Mouse (Mus musculus) T-cell, adult 2 months (primary cell): ENCODE data around the gene Fam69b.

Experiments used
- DNase-seq: peaks from one replicate; pipeline ENCODE4 v3.0.0; 2022; ENCODE audit warnings: low spot score

The Fam69b gene

DNA sequence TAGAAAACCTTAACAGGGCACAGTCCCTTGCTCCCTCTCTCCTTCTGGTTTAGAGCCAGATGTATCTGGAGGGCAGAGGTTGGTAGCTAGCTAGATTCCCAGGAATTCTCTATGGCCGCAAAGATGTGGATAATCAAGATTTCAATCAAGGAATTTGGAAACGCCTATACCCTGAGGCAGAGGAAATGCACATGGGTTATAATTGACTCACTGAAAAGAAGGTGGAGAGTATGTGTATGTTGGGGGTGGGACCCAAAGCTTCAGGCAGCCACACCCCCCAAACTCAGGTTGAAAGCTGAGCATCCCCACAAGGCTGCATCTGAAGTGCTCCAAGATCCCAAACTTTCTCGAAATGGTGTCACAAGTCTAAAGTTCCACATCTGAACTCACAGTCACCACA is 29.8 kb upstream of the Fam69b start:
- no peak for DNase-seq

DNA sequence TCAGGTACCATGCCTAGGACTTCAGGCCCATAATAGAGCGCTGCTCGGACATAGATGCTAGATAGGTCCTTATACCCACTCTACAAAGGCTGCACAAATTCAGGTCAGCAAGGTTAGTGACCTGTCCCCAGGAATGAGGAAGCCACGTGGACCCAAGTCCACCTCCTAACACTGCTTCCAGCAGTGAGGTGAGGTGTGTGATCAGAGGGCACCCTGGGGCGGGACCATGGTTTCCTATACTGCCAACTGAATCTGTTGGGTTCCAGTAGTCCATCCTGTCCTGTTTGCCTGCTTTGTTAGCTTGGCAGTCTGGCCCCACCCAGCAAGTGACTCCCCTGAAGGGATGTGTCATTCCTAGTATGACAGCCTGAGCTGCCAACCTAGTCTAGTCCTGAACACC is 28.3 kb upstream of the Fam69b start:
- no peak for DNase-seq

DNA sequence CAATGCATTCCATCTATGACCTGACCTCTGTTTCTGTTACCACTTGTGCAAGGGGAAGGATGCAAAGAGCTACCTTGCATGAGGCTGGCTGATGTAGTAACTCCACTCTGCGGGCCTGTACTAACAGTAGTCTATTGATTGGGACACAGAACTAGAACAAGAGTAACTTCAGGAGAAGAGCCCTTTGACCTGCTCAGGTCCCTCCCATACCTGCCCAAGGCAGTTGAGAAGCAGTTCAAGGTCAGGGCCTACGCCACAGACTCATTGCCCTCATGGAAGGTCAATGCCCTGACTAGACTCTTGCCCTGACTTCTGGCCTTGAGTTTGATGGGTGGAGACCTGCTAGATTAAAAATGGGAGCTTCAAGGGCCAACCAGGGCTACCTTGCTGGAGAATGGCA is 27.6 kb upstream of the Fam69b start:
- DNase-seq = no peak

DNA sequence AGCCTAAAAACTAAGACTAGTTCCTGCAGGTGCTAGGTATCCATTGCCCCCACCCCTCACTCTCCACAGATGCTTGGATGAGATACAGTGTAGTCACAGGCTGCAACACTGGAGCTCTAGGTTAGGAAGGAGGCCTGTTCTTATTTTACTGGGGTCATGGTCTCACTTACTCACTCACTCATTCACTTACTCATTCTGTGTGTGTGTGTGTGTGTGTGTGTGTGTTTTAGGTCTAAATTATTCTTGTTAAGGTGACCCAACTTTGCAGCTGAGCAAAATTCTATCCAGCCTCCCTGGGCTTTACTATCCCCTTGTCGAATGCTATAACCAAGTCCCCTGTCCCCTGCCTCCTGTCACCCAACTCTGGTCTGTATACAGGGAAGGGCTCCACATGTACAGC is 26.7 kb upstream of the Fam69b start:
- no peak for DNase-seq

DNA sequence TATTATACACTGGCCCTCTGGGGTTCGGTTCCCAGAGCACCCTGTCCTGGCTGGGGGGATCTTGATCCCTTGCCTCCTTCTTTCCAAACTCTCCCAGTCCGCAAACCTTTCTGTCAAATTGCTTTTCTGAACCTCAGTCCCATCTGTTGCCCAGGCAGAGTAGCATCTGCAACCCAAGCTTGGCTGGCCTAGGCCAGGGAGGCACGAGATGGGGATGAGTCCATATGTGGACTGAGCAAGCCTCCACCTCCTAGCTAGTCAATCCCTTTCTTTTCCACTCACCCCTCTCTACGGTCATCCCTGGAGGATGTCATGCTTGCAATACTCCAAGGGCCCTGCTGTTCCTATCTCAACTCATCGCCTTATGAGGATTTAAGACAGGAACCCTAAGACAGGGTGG is 25.6 kb upstream of the Fam69b start:
- no peak for DNase-seq

DNA sequence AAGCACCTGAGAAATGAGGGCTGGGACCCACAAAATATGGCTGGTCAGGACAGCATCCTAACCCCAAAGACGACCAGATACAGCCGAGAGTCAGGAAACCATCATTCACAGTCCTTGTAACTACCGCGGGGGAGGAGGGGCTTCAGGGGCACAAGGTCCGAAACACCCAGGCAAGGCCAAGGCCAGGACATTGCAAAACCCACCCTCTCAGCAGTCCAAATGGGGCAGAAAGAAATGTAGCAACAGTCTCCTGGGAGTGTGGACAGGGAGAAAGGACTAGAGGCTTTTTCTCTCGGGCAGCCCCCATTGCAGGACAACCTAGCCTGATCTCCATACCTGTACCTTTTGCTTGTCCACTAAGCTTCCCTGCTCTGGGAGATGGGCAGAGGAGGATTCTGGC is 25.1 kb upstream of the Fam69b start:
- DNase-seq = no peak

DNA sequence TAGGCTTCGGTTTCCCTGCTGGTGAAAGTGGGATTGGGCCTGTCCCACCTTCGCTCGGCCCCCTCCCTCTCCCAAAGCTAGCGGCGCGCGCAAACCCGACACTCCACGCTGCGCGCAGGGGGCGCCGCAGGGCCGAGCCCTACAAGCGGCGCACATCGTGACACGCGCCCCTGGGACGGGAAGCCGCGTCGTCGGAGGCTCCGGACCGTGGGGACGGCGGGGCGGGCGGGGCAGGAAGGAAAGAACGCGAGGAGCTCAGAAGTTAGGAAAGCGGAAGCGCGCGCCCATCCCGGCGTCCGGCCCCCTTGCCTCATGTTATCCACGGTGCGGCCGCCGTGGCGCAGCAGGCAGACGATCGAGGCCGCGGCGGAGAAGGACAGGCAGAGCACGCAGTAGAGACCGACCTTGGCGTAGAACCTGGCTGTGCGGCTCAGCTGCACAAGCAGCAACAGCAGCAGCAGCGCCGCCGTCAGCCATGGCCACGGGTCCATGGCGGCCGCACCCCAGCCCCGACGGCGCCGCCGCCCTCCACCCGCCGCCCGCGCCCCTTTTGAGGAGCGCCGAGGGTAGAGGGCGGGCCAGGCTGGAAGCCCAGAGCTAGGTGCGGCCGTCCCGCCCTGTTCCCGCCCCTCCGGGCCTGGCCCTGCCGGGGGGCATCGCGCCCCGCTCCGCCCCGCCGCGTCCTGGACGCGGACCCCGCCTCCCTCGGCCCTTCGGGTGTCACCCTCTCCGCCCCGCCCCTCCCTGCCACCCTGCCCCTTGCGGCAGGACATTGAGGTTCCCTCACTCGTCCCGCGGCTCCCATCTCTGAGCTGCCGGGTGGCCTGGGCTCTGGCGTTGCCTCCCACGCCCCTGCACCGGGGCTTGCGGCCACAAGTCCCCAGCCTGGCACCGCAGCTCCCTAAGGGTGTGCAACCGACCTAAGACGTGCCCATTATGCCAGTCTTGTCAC is 24.3 kb upstream of the Fam69b start, which contains the start of gene Agpat2:
Gene Agpat2, minus strand, starts transcription at position 698 of the 952 bp plus-strand sequence.
- peak; percentile 79 for DNase-seq

DNA sequence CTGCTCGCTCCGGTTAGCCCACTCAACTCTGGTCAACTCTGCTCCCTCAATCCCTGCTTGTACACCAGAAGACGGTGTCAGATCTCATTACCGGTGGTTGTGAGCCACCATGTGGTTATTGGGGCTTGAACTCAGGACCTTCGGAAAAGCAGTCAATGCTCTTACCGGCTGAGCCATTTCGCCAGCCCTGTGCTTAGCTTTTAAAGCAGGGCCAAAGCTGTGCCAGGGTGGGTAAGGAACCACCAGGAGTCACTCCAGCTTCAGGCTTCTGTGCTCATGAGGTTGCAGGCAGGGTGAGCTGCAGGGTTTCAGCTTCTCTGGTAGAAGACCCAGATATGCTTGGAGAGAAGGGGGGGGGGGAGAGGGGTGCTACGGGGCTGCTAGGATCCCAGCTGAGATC is 22.9 kb upstream of the Fam69b start:
- DNase-seq = no peak

DNA sequence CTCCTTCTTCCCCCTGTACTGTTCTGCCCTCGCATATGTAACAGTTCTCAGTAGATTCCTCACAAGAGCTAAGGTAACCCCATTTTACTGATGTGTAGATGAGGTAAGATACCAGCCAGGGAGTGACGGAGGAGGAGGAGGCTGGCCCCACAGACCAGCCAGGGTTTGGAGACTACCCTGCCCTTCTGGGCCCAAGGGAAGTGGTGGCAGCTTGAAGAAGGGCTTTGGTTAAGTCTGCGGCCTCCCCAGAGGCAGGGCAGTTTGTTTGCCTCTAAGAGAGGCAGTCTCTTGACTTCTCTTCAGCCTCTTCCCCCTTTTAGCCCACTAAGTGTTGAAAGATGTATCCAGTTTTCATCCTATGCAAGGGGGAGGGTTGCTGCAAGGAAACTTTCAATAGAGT is 21.7 kb upstream of the Fam69b start:
- no peak for DNase-seq

DNA sequence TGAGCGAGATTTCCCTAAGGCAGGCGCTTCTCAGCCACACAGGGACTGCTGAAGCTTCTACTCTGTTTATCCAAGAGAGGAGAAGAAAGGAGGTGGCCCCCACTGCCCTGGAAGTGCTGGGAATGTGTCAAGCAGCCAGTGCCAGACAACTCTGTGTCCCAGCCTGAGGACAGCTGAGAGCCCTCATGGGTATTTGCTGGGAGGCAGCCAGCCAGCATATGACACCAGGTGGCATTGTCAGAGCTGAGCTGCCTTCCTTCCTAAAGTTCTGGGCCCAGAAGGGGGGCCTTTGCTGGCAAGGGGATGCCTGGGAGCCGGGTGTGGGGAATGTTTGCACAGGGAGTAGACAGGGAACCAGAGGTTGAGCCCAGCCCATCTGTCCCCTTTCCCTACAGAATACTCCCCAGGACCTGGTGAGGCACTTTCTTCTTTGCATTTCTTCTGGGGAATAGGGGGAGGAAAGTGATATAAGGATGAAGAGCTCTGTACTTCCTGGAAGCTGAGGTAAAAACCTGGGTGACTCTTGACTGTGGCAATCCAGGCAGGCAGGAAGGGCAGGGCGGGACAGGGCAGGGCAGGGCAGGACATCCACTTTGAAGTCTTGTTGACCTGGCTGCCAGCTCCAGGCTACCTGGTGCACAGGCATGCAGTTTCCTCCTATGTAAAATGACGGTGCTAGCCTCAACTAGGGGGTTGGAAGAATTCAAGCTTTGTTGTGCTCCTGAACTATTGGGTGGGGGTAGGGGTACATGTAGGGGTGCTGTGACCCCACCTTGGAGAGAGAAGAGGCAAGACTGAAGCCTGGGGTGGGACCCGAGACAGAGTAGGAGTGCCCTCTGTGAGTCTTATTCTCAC is 21.0 kb upstream of the Fam69b start:
- DNase-seq = no peak

DNA sequence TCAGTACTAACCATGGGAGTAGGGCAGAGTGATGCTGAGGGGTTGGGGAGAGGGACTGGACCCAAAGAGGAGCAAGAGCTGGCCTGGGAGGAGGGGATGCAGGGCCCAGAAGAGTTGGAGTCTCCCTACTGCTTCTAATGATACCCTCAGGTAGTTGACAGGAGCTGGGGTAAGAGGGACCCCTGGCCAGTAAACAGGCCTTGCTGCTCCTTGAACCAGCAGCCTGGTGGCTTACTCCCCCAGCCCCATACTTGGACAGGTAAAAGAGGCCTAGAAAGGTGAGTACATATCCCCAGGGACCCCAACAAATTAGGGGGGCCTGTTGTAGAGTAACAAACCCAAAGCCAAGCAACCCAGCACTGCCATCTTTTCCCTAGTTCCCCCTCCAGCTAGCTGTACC is 19.5 kb upstream of the Fam69b start:
- DNase-seq = no peak

DNA sequence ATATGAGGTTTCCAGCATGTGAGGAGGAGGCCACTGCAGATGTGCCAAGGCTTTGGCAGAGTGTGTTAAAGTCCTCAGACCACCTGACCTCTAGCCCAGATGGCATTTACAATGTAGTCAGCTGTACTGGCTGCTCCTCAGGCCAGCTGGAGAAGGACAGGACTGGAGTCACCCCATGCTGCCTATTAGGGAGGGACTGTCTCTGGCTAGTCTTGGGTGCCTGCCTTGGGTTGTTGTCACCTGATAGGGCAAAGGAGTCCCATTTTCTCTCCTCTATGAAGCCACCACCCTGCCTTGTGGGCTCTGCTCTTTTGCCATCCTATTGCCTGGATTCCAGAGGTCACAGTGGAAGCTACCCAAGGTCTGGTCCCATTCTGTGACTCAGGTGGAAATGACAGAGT is 19.0 kb upstream of the Fam69b start:
- DNase-seq = no peak

DNA sequence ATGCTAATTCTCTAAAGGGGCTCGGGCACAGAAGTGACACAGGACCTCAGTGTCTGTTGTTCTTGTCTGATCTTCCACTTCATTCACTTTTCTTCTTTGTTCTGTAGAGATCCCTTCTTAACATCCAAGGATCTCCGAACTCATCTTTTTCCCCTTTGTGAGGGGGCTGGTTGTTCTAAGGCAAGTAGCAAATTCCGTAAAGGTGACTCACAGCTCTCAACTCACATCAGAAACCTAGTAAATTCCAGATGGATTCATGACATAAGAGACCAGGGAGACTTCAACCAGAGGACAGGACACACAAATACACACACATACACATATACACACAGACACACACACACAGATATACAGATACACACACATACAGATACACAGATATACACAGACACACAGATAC is 17.7 kb upstream of the Fam69b start:
- no peak for DNase-seq

DNA sequence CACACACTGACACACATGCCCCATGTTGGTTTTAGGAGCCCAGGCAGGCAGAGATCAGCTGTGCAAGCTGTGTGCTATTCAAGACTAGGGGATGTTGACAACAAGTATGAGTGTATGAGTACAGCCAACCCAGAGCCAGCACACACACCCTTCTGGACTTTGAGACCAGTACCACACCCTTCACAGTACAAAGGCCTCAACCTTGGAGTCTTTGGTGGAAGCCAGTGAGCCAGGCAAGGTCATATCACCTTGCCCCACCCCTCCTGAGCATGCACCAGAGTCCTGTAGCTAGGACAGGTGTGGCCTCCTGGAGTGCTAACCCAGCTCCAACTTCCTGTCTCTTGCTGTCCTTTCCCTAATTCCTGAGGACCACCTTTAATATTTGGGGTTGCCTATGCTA is 17.2 kb upstream of the Fam69b start:
- no peak for DNase-seq

DNA sequence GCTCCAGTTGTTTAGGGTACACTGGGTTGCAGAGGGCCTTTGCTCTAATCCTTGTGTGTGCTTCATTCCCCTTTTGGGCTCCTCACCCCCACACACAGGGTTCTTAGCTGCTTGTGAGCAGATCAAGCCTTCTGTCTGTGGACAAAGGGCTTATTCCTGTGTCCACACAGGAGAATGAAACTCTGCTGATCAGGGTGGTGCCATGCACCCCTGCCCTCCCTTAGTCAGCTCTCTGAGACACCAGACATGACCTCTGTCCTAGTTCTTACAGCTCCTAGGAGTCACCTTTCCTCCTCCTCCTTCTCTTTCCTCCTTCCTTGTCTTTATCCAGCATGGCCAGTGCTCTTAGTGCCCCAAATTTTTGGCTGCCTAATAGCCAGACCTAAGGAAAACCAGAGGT is 16.4 kb upstream of the Fam69b start:
- no peak for DNase-seq

DNA sequence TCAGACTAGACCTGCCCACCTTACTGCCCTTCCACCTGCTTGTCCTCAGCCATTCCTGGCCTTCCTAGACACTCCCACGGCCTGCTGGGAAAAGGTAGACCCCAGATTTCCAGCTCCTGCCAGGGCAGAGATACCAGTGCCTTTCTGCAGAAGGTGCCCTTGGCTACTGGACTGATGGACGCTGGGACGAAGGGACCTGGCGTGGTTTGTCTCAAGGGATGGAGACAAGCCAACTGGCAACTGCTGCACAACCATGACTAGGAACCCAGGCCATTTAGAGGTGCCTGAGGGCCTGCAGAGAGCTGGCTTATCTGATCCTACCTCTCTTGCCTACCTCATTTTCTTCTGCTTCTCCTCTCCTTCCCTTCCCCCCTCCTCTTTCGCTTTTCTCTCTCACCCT is 13.4 kb upstream of the Fam69b start:
- DNase-seq = no peak

DNA sequence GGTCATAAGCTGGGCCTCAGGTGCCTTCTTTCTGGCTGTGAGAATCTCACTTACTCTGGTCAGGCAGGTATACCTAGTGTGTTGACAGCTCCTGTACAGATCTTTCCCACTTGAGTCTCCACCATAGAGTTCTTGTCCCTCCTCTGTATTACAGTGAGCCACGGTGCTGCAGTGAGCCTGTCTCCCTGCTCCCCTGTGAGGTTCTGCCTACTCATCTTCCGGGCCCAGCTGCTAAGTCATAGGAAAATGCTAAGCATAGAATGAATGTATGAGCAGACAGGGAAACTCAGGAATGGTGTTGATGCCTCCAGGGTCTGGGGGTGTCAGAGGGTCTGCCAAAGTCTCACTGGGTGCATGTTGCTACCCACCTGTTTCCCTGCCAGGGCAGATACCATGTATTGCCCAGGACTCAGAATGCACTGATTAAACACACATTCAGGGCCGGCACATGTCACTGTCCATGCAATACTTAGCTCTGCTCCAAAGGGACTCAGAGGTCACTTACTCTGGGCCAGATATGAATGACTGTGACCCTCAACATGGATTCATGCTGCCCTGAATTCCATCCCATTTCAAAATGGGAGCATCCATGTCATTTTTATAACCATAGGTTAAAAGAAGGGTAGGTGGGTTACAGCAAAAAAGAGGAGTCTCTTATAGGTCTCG is 12.7 kb upstream of the Fam69b start:
- DNase-seq = no peak

DNA sequence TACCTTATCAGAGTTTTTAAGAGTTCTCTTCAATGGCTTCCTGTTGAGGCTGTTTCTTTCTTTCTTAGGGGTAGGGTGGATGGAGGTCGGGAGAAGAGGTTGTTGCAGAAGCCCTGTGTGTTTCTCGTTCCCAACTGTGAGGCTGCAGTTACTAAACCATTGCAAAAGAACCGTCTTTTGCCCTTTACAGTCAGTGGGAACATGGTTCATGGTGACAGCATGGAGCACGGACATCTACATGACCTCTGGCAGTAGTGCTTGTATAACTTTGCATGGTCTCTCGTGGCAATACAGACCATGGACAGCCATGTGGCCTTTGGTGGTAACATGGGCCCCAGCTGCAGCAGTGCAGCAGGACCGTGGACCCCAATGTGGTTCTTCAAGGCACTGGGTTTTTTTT is 10.9 kb upstream of the Fam69b start:
- no peak for DNase-seq

DNA sequence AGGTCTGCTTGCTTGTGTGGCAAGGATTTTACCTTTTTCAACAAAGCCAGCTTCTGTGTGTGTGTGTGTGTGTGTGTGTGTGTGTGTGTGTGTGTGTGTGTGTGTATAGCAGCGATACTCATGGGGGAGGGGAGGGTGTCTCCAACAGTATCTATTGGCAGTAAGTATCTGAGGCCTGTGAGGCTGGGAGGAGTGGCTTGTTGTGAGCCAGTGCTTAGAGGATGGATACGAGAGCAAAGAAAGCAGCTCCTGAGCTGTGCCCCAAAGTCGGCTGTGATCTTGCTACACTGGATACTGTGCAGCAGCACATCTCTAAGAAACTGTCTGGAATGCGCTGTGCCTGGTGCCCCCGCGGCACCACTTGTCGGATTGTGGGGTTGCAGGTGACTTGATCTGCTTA is 10.3 kb upstream of the Fam69b start:
- no peak for DNase-seq

DNA sequence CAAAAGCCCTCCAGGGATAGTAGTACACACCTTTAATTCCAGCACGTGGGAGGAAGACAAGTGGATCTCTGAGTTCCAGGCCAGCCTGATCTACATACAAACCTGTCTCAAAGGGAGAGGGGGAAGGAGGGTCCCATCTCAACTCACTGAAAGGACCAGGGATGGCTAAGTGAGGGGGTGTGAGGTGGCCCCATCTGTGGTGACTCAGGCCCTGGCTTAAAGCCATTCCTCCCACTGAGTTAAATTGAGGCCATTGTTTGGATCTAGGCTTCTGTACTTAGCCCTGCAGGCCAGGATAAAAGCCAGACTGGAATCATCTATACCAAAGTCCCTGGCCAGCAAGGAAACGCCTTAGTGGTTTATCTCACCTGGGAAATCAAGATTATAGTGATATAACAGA is 7.0 kb upstream of the Fam69b start:
- DNase-seq = no peak

DNA sequence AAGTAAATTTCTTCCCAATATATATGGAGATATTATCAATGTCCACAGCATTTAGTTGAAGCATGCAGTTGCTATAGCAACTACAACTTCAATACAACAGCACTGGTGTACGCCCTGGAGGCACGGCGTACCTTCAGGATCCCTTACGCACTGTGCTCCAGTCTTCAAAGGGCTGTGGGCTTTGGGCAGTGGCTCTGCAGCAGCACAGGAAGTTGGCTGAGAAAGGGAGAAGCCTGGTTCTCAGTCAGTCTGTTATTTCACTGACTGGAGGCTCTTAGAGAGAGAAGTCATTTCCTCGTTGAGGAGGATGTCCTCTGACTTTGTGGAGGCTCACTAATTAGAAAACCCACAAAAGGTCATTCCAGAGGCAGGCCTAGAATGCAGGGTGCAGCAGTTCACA is 5.3 kb upstream of the Fam69b start:
- peak; percentile 82 for DNase-seq

DNA sequence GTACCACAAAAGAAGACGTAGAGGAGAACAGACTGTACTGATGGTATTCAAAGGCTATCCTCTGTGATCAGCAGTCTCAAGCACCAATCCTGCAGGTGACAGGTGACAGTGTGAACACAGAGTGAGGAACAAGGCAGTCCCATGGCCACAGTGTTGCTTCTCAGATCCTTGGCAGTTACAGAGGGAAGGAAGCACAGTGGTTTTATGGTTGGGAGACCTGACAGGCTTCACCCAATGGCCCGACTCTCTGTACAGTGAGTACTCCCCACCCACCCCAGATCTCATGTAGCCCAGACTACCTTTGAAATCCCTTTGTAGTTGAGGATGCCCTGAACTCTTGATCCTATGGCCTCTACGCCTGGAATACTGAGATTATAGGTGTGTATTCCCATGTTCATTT is 2.8 kb upstream of the Fam69b start:
- no peak for DNase-seq

DNA sequence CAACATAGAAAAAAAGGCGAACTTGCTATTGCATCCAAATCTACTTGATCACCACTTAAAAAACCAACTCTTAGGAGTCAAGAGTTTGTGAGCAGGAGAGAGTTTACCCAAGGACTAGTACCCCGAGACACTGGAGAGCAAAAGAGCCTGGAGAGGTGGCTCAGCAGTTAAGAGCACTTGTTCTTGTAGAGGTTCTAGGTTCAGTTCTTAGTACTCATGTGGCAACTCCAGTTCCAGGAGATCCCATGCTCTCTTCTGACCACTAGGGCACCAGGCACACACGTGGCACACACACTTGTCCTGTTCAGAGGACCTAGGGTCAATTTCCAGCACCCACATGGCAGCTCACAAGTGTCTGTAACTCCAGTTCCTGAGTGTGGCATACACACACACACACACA is 2.2 kb upstream of the Fam69b start:
- no peak for DNase-seq
